Comparison of ENCODE assay signal across 7 mouse cellular contexts in the genomic region with DNA sequence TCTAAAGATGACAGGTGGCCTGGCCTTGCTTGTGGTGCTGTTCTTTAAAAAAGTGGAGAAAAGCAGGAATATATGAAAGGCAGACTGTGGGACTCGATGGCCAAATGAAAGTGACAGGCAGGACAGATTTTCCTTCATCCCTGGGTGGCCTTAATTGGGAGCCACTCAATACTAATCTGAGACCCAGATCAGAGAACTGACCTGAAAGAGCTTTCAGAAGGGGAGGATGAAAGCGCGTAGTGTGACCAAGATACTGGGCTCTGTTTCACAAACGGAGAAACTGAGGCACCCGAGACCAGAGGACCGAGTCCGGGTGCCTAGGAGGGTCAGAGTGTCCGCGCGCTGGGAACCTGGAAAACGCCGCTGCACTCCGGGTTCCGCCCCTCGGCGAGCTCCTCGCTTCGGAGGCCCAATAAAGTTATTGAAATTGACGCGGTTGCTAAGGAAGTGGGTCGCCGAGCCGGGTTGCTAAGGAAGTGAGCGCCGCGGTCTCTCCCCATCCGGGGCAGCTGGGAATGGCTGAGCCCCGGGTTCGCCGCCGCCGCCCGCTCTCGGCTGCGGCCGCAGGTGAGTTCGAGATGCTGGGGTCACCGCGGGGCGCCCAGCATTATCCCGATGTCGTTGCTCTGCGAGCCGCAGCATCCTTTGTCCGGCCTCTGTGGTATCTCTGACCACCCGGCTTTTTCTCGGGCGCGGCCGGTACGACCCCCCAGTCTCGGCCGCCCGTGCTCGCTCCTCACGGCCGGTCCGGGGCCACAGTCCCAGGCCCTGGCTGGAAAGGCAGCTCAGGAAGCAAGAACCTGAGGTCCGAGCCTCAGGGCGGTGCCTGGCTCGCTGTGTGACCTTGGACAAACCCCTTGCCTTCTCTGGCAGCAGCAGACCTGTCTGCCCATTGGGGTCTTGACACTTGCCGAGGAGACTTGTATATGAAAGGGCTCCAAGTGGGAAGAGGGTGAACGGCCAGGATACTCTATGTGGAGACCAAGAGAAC. TPM values are rescaled to one million over a fixed set of nuclear protein-coding genes. Genes with fewer than 3 reads are reported as not detected.
A peak's percentile ranks its signal among the peaks of the same experiment; 100 is the strongest.
DNase-seq lines count a peak whose midpoint lies in the region; ATAC-seq lines count a peak whose summit lies in the region.

Kif3b (plus strand) TSS at position 476 of the 991 bp plus-strand sequence.

- peak within 1 kb of the TSS; percentile 75 for H3K4me3 ChIP-seq in intestine, embryonic 16.5 days (ENCODE audit: low read length)
- H3K4me3 ChIP-seq in midbrain, embryonic 11.5 days (ENCODE audit: low read depth, low read length) = peak within 1 kb of the TSS; percentile 92

- H3K36me3 ChIP-seq in intestine, embryonic 16.5 days (ENCODE audit: control insufficient read depth, insufficient read depth, low read length) = no peaks in the 10 kb centered on the region
- H3K36me3 ChIP-seq in midbrain, embryonic 11.5 days (ENCODE audit: control insufficient read depth, insufficient read depth, low read length) = no peaks in the 10 kb centered on the region

- peak; percentile 93 for ATAC-seq in intestine, embryonic 16.5 days
- peak; percentile 95 for ATAC-seq in midbrain, embryonic 11.5 days (ENCODE audit: low FRiP score)

- H3K27me3 ChIP-seq in intestine, embryonic 16.5 days (replicated peaks; ENCODE audit: control insufficient read depth, insufficient read depth, low read length) = no peaks in the 10 kb centered on the region
- no peaks in the 10 kb centered on the region for H3K27me3 ChIP-seq in midbrain, embryonic 11.5 days (ENCODE audit: control insufficient read depth, insufficient read depth, low read length)

- peaks cover 13% of the 10 kb centered on the region for H3K4me1 ChIP-seq in intestine, embryonic 16.5 days (ENCODE audit: control insufficient read depth, insufficient read depth, low read length)
- H3K4me1 ChIP-seq in midbrain, embryonic 11.5 days (ENCODE audit: control insufficient read depth, insufficient read depth, low read length) = peaks cover 10% of the 10 kb centered on the region

- H3K9ac ChIP-seq in intestine, embryonic 16.5 days (ENCODE audit: low read depth, low read length) = peak within 1 kb of the TSS; percentile 85
- peak within 1 kb of the TSS; percentile 94 for H3K9ac ChIP-seq in midbrain, embryonic 11.5 days (ENCODE audit: low read length)

- H3K9me3 ChIP-seq in intestine, embryonic 16.5 days (ENCODE audit: control insufficient read depth, low read length) = no peaks in the 10 kb centered on the region
- no peaks in the 10 kb centered on the region for H3K9me3 ChIP-seq in midbrain, embryonic 11.5 days (ENCODE audit: control insufficient read depth, low read length)

- H3K27ac ChIP-seq in intestine, embryonic 16.5 days (ENCODE audit: low read length) = peak within 1 kb of the TSS; percentile 58
- no peak within 1 kb of the TSS for H3K27ac ChIP-seq in midbrain, embryonic 11.5 days (ENCODE audit: low read depth, low read length)

- WGBS in intestine, embryonic 16.5 days = under 1% methylated on average over 63 of the region's 63 CpGs
- WGBS in midbrain, embryonic 11.5 days = under 1% methylated on average over 63 of the region's 63 CpGs

- intact Hi-C loops in left cerebral cortex, postnatal 36 days (cut with DNase I) = no loop called here

- DNase-seq in adrenal gland, adult 2 months = peak; percentile 93
- DNase-seq in embryo, embryonic 11.5 days (ENCODE audit: low read depth, low spot score) = peak; percentile 75
- DNase-seq in gastrocnemius, postnatal 4 days (ENCODE audit: low spot score in 2 of 2) = peak; percentile 68 to 84
- DNase-seq in left cerebral cortex, postnatal 36 days (ENCODE audit: low spot score in 2 of 2) = peak; percentile 86
- peak; percentile 98 for DNase-seq in midbrain, embryonic 11.5 days (ENCODE audit: low spot score, missing footprints)
- DNase-seq in skeletal muscle tissue, adult 2 months (ENCODE audit: low read depth, low spot score) = peak; percentile 74

- peak within 1 kb of the TSS; percentile 68 for H3K4me2 ChIP-seq in intestine, embryonic 16.5 days (ENCODE audit: low read depth, low read length)
- peak within 1 kb of the TSS; percentile 80 for H3K4me2 ChIP-seq in midbrain, embryonic 11.5 days

RNA-seq across cellular contexts. Expression of gene Kif3b, which starts in this region (rescaled TPM):
- 10 to 100 TPM; 26.3 to 29.5 TPM for total RNA-seq in adrenal gland, adult 2 months (2021)
- polyA plus RNA-seq in adrenal gland, adult 2 months (2012; rRNA removed) = 3.7 and 4.3 TPM in 2 replicates
- total RNA-seq in gastrocnemius, postnatal 4 days (2021) = 1 to 10 TPM; 8.9 to 9.1 TPM
- polyA plus RNA-seq in intestine, embryonic 16.5 days (2015; fragmentation: Nextera tagmentation; extraction: Ambion mirVana) = 8.2 and 8.3 TPM in 2 replicates
- 10 to 100 TPM; 56.4 to 58.6 TPM for total RNA-seq in left cerebral cortex, postnatal 36 days (2021)
- 7.5 and 9.4 TPM in 2 replicates for polyA plus RNA-seq in midbrain, embryonic 11.5 days (2014; fragmentation: Nextera tagmentation; extraction: Ambion mirVana)
